Mouse (Mus musculus): ENCODE measurements around the gene Sult1c2. TPM values are rescaled to one million over a fixed set of nuclear protein-coding genes. Genes with fewer than 3 reads are reported as not detected.
"Not testable (repeated sequence)": the region's sequence is repeated elsewhere in the genome, so short reads cannot be mapped to it uniquely, and the experiment has no call there.

Sult1c2 gene
- not detected in 2 replicates for polyA plus RNA-seq (2012; rRNA removed)

- TF ChIP-seq CTCF (IDR thresholded peaks at IDR 0.05; ENCODE audit: borderline replicate concordance, insufficient read depth, low read depth, low read length) (no peak), POLR2A (IDR thresholded peaks at IDR 0.05; ENCODE audit: borderline replicate concordance, insufficient read depth, low read length) (no peak)
- Histone ChIP-seq H3K27me3 (ENCODE audit: control insufficient read depth, insufficient read depth, low read length) (no peaks in the 10 kb centered on the region), H3K4me1 (ENCODE audit: control insufficient read depth, insufficient read depth, low read length) (no peaks in the 10 kb centered on the region), H3K4me3 (replicated peaks; ENCODE audit: insufficient read depth, low read depth, low read length) (no peak within 1 kb of the TSS), H3K27ac (ENCODE audit: insufficient read depth, low read length) (no peak within 1 kb of the TSS)
- no peak for DNase-seq
- WGBS, result 77% methylated on average over 4 of the region's 4 CpGs
These were observed at the start of gene Sult1c2 for GRCm38 (mm10) chr17:53846206-53846605. Gene Sult1c2, minus strand, starts transcription at chr17:53846339.

- not testable (repeated sequence) for H3K4me1 ChIP-seq (ENCODE audit: control insufficient read depth, insufficient read depth, low read length); H3K27ac ChIP-seq (ENCODE audit: insufficient read depth, low read length); H3K4me3 ChIP-seq (replicated peaks; ENCODE audit: insufficient read depth, low read depth, low read length); H3K27me3 ChIP-seq (ENCODE audit: control insufficient read depth, insufficient read depth, low read length); DNase-seq
- WGBS, result 86% methylated on average over 7 of the region's 7 CpGs
These were observed 33.0 kb upstream of the Sult1c2 start for GRCm38 (mm10) chr17:53879006-53879675.

GRCm38 (mm10) chr17:53874433-53874832 is 28.3 kb upstream of the Sult1c2 start:
- Histone ChIP-seq H3K27me3 (ENCODE audit: control insufficient read depth, insufficient read depth, low read length) (no peaks in the 10 kb centered on the region), H3K27ac (ENCODE audit: insufficient read depth, low read length) (no peak overlapping the region), H3K4me3 (replicated peaks; ENCODE audit: insufficient read depth, low read depth, low read length) (no peak overlapping the region), H3K4me1 (ENCODE audit: control insufficient read depth, insufficient read depth, low read length) (no peaks in the 10 kb centered on the region)
- WGBS, result 43% methylated on average over 2 of the region's 2 CpGs
- TF ChIP-seq CTCF (IDR thresholded peaks at IDR 0.05; ENCODE audit: borderline replicate concordance, insufficient read depth, low read depth, low read length), result no peak
- TF ChIP-seq POLR2A (IDR thresholded peaks at IDR 0.05; ENCODE audit: borderline replicate concordance, insufficient read depth, low read length), result no peak
- no peak for DNase-seq

- Histone ChIP-seq H3K4me1 (ENCODE audit: control insufficient read depth, insufficient read depth, low read length) (no peaks in the 10 kb centered on the region), H3K27me3 (ENCODE audit: control insufficient read depth, insufficient read depth, low read length) (no peaks in the 10 kb centered on the region), H3K27ac (ENCODE audit: insufficient read depth, low read length) (no peak overlapping the region), H3K4me3 (replicated peaks; ENCODE audit: insufficient read depth, low read depth, low read length) (no peak overlapping the region)
- DNase-seq, result no peak
- no peak for TF ChIP-seq POLR2A (IDR thresholded peaks at IDR 0.05; ENCODE audit: borderline replicate concordance, insufficient read depth, low read length)
- TF ChIP-seq CTCF (IDR thresholded peaks at IDR 0.05; ENCODE audit: borderline replicate concordance, insufficient read depth, low read depth, low read length), result no peak
- 77% methylated on average over 3 of the region's 3 CpGs for WGBS
These were observed 26.1 kb upstream of the Sult1c2 start for GRCm38 (mm10) chr17:53872192-53872591.

GRCm38 (mm10) chr17:53869931-53870330 is 23.8 kb upstream of the Sult1c2 start:
- Histone ChIP-seq H3K27ac (ENCODE audit: insufficient read depth, low read length) (no peak overlapping the region), H3K27me3 (ENCODE audit: control insufficient read depth, insufficient read depth, low read length) (no peaks in the 10 kb centered on the region), H3K4me3 (replicated peaks; ENCODE audit: insufficient read depth, low read depth, low read length) (no peak overlapping the region), H3K4me1 (ENCODE audit: control insufficient read depth, insufficient read depth, low read length) (no peaks in the 10 kb centered on the region)
- no peak for TF ChIP-seq CTCF (IDR thresholded peaks at IDR 0.05; ENCODE audit: borderline replicate concordance, insufficient read depth, low read depth, low read length)
- TF ChIP-seq POLR2A (IDR thresholded peaks at IDR 0.05; ENCODE audit: borderline replicate concordance, insufficient read depth, low read length), result no peak
- DNase-seq, result no peak

GRCm38 (mm10) chr17:53865260-53865955 is 19.3 kb upstream of the Sult1c2 start:
- Histone ChIP-seq H3K4me1 (ENCODE audit: control insufficient read depth, insufficient read depth, low read length) (no peaks in the 10 kb centered on the region), H3K27ac (ENCODE audit: insufficient read depth, low read length) (no peak overlapping the region), H3K27me3 (ENCODE audit: control insufficient read depth, insufficient read depth, low read length) (no peaks in the 10 kb centered on the region), H3K4me3 (replicated peaks; ENCODE audit: insufficient read depth, low read depth, low read length) (no peak overlapping the region)
- no peak for DNase-seq
- TF ChIP-seq POLR2A (IDR thresholded peaks at IDR 0.05; ENCODE audit: borderline replicate concordance, insufficient read depth, low read length), result no peak
- no peak for TF ChIP-seq CTCF (IDR thresholded peaks at IDR 0.05; ENCODE audit: borderline replicate concordance, insufficient read depth, low read depth, low read length)
- WGBS, result 89% methylated on average over 6 of the region's 6 CpGs

- Histone ChIP-seq H3K4me1 (ENCODE audit: control insufficient read depth, insufficient read depth, low read length) (no peaks in the 10 kb centered on the region), H3K4me3 (replicated peaks; ENCODE audit: insufficient read depth, low read depth, low read length) (no peak overlapping the region), H3K27me3 (ENCODE audit: control insufficient read depth, insufficient read depth, low read length) (no peaks in the 10 kb centered on the region), H3K27ac (ENCODE audit: insufficient read depth, low read length) (no peak overlapping the region)
- TF ChIP-seq POLR2A (IDR thresholded peaks at IDR 0.05; ENCODE audit: borderline replicate concordance, insufficient read depth, low read length), result no peak
- TF ChIP-seq CTCF (IDR thresholded peaks at IDR 0.05; ENCODE audit: borderline replicate concordance, insufficient read depth, low read depth, low read length), result no peak
- DNase-seq, result no peak
These were observed 14.4 kb upstream of the Sult1c2 start for GRCm38 (mm10) chr17:53860548-53860947.

- H3K4me1 ChIP-seq (ENCODE audit: control insufficient read depth, insufficient read depth, low read length), result no peaks in the 10 kb centered on the region
- TF ChIP-seq POLR2A (IDR thresholded peaks at IDR 0.05; ENCODE audit: borderline replicate concordance, insufficient read depth, low read length), result no peak
- no peak for TF ChIP-seq CTCF (IDR thresholded peaks at IDR 0.05; ENCODE audit: borderline replicate concordance, insufficient read depth, low read depth, low read length)
- no peak for DNase-seq
- H3K27me3 ChIP-seq (ENCODE audit: control insufficient read depth, insufficient read depth, low read length), result no peaks in the 10 kb centered on the region
- no peak overlapping the region for H3K27ac ChIP-seq (ENCODE audit: insufficient read depth, low read length)
- H3K4me3 ChIP-seq (replicated peaks; ENCODE audit: insufficient read depth, low read depth, low read length), result no peak overlapping the region
- WGBS, result 87% methylated on average over 3 of the region's 3 CpGs
These were observed 8.9 kb upstream of the Sult1c2 start for GRCm38 (mm10) chr17:53854992-53855391.

Measured in cerebellum, adult 2 months (tissue).